16 mouse cellular contexts compared by ENCODE assay signal in genomic region chr1:20617849-20618530, GRCm38 (mm10). TPM values are rescaled to one million over a fixed set of nuclear protein-coding genes. Genes with fewer than 3 reads are reported as not detected.
DNase-seq lines count a peak whose midpoint lies in the region; ATAC-seq and TF ChIP-seq lines count a peak whose summit lies in the region.
"Had no signal": no experiment of that assay in that cellular context is flagged by ENCODE, and none has a peak within 500 bp of the region (broad histone marks: within the 10 kb centered on the region; RNA-seq: fewer than 3 reads in every experiment).

Pkhd1 (minus strand) TSS chr1:20618064.

- intact Hi-C loops in left cerebral cortex, postnatal 25 days (cut with DNase I): no loop called here

- no peaks in the 10 kb centered on the region for H3K9me3 ChIP-seq in stomach, embryonic 15.5 days
- H3K9me3 ChIP-seq in forebrain, postnatal 0 days (ENCODE audit: low read length): no peaks in the 10 kb centered on the region
- H3K9me3 ChIP-seq: hindbrain, embryonic 12.5 days; limb, embryonic 15.5 days had no signal

- WGBS in lung, adult 2 months: 57% methylated on average over 10 of the region's 10 CpGs
- WGBS in stomach, embryonic 15.5 days: 57% methylated on average over 10 of the region's 10 CpGs
- WGBS in forebrain, postnatal 0 days: 73% methylated on average over 10 of the region's 10 CpGs

- H3K4me1 ChIP-seq in lung, adult 2 months (ENCODE audit: control insufficient read depth, insufficient read depth, low read length): no peaks in the 10 kb centered on the region
- H3K4me1 ChIP-seq in stomach, embryonic 15.5 days: no peaks in the 10 kb centered on the region
- H3K4me1 ChIP-seq in forebrain, postnatal 0 days (ENCODE audit: insufficient read depth): no peaks in the 10 kb centered on the region
- H3K4me1 ChIP-seq: hindbrain, embryonic 12.5 days; limb, embryonic 15.5 days had no signal

- DNase-seq in retina, postnatal 1 day: peak; percentile 11
- no peak for DNase-seq in retina, embryonic 14.5 days (ENCODE audit: low spot score)
- DNase-seq in kidney, postnatal 36 days: peak; percentile 71 to 92
- DNase-seq in lung, adult 2 months: peak; percentile 5
- DNase-seq in forebrain, postnatal 0 days: no peak
- no peak for DNase-seq in left cerebral cortex, postnatal 25 days (ENCODE audit: low spot score in 2 of 2)
- DNase-seq in ovary, adult 18-20 months (ENCODE audit: low spot score): no peak
- DNase-seq: layer of hippocampus, postnatal 36 days; spleen, adult 18-20 months had no signal

- ATAC-seq in stomach, embryonic 15.5 days (ENCODE audit: insufficient read depth, low FRiP score, low read depth): peak; percentile 78; the same call in 1 of the 2 replicates
- ATAC-seq in forebrain, postnatal 0 days: no peak

- H3K27ac ChIP-seq in stomach, embryonic 15.5 days: peak within 1 kb of the TSS; percentile 74; the same call in 1 of the 2 replicates
- no peak within 1 kb of the TSS for H3K27ac ChIP-seq in forebrain, postnatal 0 days (ENCODE audit: low read depth, low read length)
- H3K27ac ChIP-seq: hindbrain, embryonic 12.5 days; limb, embryonic 15.5 days had no signal

- H3K27me3 ChIP-seq in stomach, embryonic 15.5 days (replicated peaks): no peaks in the 10 kb centered on the region
- H3K27me3 ChIP-seq in forebrain, postnatal 0 days (ENCODE audit: insufficient read depth, low read length): no peaks in the 10 kb centered on the region
- H3K27me3 ChIP-seq: hindbrain, embryonic 12.5 days; limb, embryonic 15.5 days had no signal

- H3K4me3 ChIP-seq in lung, adult 2 months (replicated peaks; ENCODE audit: extremely low read depth, low read depth, low read length): no peak within 1 kb of the TSS
- peak within 1 kb of the TSS; percentile 20 for H3K4me3 ChIP-seq in stomach, embryonic 15.5 days (replicated peaks)
- no peak within 1 kb of the TSS for H3K4me3 ChIP-seq in forebrain, postnatal 0 days (ENCODE audit: low read depth, low read length)
- H3K4me3 ChIP-seq: erythroblast, embryonic 14.5 days; hindbrain, embryonic 12.5 days; limb, embryonic 15.5 days had no signal

- no peaks in the 10 kb centered on the region for H3K36me3 ChIP-seq in stomach, embryonic 15.5 days
- H3K36me3 ChIP-seq in forebrain, postnatal 0 days (ENCODE audit: insufficient read depth): no peaks in the 10 kb centered on the region
- H3K36me3 ChIP-seq: hindbrain, embryonic 12.5 days; limb, embryonic 15.5 days had no signal

- H3K4me2 ChIP-seq in stomach, embryonic 15.5 days: peak within 1 kb of the TSS; percentile 38
- H3K4me2 ChIP-seq in forebrain, postnatal 0 days (ENCODE audit: low read depth): no peak within 1 kb of the TSS
- H3K4me2 ChIP-seq: heart, embryonic 11.5 days; hindbrain, embryonic 12.5 days; limb, embryonic 15.5 days had no signal

- no peak for TF ChIP-seq POLR2A in lung, adult 2 months (IDR thresholded peaks at IDR 0.05; ENCODE audit: borderline replicate concordance, extremely low read depth, low read depth, low read length)

- no peak for TF ChIP-seq CTCF in lung, adult 2 months (IDR thresholded peaks at IDR 0.05; ENCODE audit: insufficient read depth, low read length)
- TF ChIP-seq CTCF in forebrain, postnatal 0 days (IDR thresholded peaks at IDR 0.05; ENCODE audit: low read depth): no peak

- no peak within 1 kb of the TSS for H3K9ac ChIP-seq in stomach, embryonic 15.5 days
- H3K9ac ChIP-seq in forebrain, postnatal 0 days: no peak within 1 kb of the TSS
- H3K9ac ChIP-seq: hindbrain, embryonic 12.5 days; limb, embryonic 15.5 days had no signal

RNA-seq across cellular contexts. Expression of gene Pkhd1, which starts in this region (rescaled TPM):
- 0.05 and 0.19 TPM in 2 replicates for polyA plus RNA-seq in lung, adult 2 months (2012; rRNA removed)
- 1.1 and 1.6 TPM in 2 replicates for polyA plus RNA-seq in stomach, embryonic 15.5 days (2015; fragmentation: Nextera tagmentation; extraction: Ambion mirVana)
- 0.05 TPM in 1 of 2 replicates, not detected in the other for total RNA-seq in forebrain, postnatal 0 days (2014; rRNA removed)
- 0.01 TPM in 1 of 2 replicates, not detected in the other for polyA plus RNA-seq in forebrain, postnatal 0 days (2015; fragmentation: Nextera tagmentation; extraction: Ambion mirVana)
- total RNA-seq in left cerebral cortex, postnatal 25 days (2021): under 1 TPM; 0.05 to 0.07 TPM
- total RNA-seq: common myeloid progenitor, adult 5-6 weeks; layer of hippocampus, postnatal 36 days had no signal
- polyA plus RNA-seq: erythroblast, embryonic 14.5 days; heart, embryonic 11.5 days; hindbrain, embryonic 12.5 days; midbrain, postnatal 0 days had no signal

Comparison
In these comparisons a context has a peak if more than half of its experiments do, and no peak if none do; other contexts are left out.
1. DNase-seq: peak in retina, postnatal 1 day (single experiment) and kidney, postnatal 36 days (2 of 2); none in retina, embryonic 14.5 days (single experiment), forebrain, postnatal 0 days (single experiment), left cerebral cortex, postnatal 25 days (0 of 2) and ovary, adult 18-20 months (single experiment).
2. Peak in DNase-seq in lung, adult 2 months; RNA of the gene not detected or under 1 TPM.